In genomic region chr10:78605080-78605479, GRCm38 (mm10) we compare ENCODE assay signal across 9 mouse cellular contexts. TPM values are rescaled to one million over a fixed set of nuclear protein-coding genes. Genes with fewer than 3 reads are reported as not detected.
DNase-seq lines count a peak whose midpoint lies in the region.
"Had no signal": no experiment of that assay in that cellular context is flagged by ENCODE, and none has a peak within 500 bp of the region (broad histone marks: within the 10 kb centered on the region; RNA-seq: fewer than 3 reads in every experiment).

No protein-coding gene starts in this region.

- DNase-seq in adrenal gland, adult 2 months, result peak; percentile 31
- DNase-seq in adrenal gland, adult 8-10 months, result no peak
- peak; percentile 23 for DNase-seq in left cerebral cortex, adult 11 months (ENCODE audit: low spot score)
- no peak for DNase-seq in left cerebral cortex, postnatal 36 days (ENCODE audit: low spot score in 2 of 2)
- peak; percentile 73 for DNase-seq in cerebellum, adult 9-10 months
- DNase-seq in kidney, postnatal 10 days, result peak; percentile 57
- peak; percentile 48 for DNase-seq in retina, postnatal 1 day
- no peak for DNase-seq in c-Kit-positive CD71-positive TER-119-positive erythroid progenitor cells, embryonic 14.5 days (ENCODE audit: low spot score)

- intact Hi-C loops in left cerebral cortex, postnatal 36 days (cut with DNase I), result loop anchor here (5.0 kb wide), 1 partner anchor 63 kb away; no protein-coding TSS in a partner anchor

RNA-seq across cellular contexts. Expression of gene Olfr1357, which starts 12.8 kb away (rescaled TPM):
- total RNA-seq in adrenal gland, adult 2 months (2021), result not detected
- polyA plus RNA-seq in adrenal gland, adult 2 months (2012; rRNA removed), result not detected in 2 replicates
- total RNA-seq in adrenal gland, adult 8-10 months (2022), result not detected
- total RNA-seq in left cerebral cortex, postnatal 36 days (2021), result not detected
- polyA plus RNA-seq: stomach, embryonic 14.5 days had no signal

RNA-seq across cellular contexts. Expression of gene Syde1, which starts 13.3 kb away (rescaled TPM):
- 10 to 100 TPM; 24.3 to 71.0 TPM for total RNA-seq in adrenal gland, adult 2 months (2021)
- 57.6 and 66.8 TPM in 2 replicates for polyA plus RNA-seq in adrenal gland, adult 2 months (2012; rRNA removed)
- 10 to 100 TPM; 33.9 to 74.0 (median 52.2) TPM for total RNA-seq in adrenal gland, adult 8-10 months (2022)
- total RNA-seq in left cerebral cortex, postnatal 36 days (2021), result 1 to 10 TPM; 5.9 to 6.4 TPM

RNA-seq across cellular contexts. Expression of gene Ilvbl, which starts 30.9 kb away (rescaled TPM):
- total RNA-seq in adrenal gland, adult 2 months (2021), result 10 to 100 TPM; 39.1 to 70.4 TPM
- 53.5 and 59.3 TPM in 2 replicates for polyA plus RNA-seq in adrenal gland, adult 2 months (2012; rRNA removed)
- 10 to 100 TPM; 58.3 to 68.8 (median 61.9) TPM for total RNA-seq in adrenal gland, adult 8-10 months (2022)
- total RNA-seq in left cerebral cortex, postnatal 36 days (2021), result 10 to 100 TPM; 30.2 to 33.2 TPM

Comparison
In these comparisons a context has a peak if more than half of its experiments do, and no peak if none do; other contexts are left out.
1. DNase-seq: peak in adrenal gland, adult 2 months (single experiment), left cerebral cortex, adult 11 months (single experiment), cerebellum, adult 9-10 months (single experiment), kidney, postnatal 10 days (single experiment) and retina, postnatal 1 day (single experiment); none in adrenal gland, adult 8-10 months (single experiment), left cerebral cortex, postnatal 36 days (0 of 2) and c-Kit-positive CD71-positive TER-119-positive erythroid progenitor cells, embryonic 14.5 days (single experiment).